Mouse (Mus musculus): ENCODE measurements around the gene Pak4.
"Not testable (repeated sequence)": the region's sequence is repeated elsewhere in the genome, so short reads cannot be mapped to it uniquely, and the experiment has no call there.

Pak4 gene

GRCm38 (mm10) chr7:28561967-28562366 lies 36.0 kb downstream of the Pak4 start:
- DNase-seq (ENCODE audit: low spot score), result no peak

GRCm38 (mm10) chr7:28560856-28561255 lies 37.1 kb downstream of the Pak4 start:
- no peak for DNase-seq (ENCODE audit: low spot score)

- DNase-seq (ENCODE audit: low spot score), result no peak
Observed at GRCm38 (mm10) chr7:28558486-28558885, 39.5 kb downstream of the Pak4 start.

- no peak for DNase-seq (ENCODE audit: low spot score)
Observed at GRCm38 (mm10) chr7:28557708-28558107, 40.3 kb downstream of the Pak4 start.

- no peak for DNase-seq (ENCODE audit: low spot score)
Observed at GRCm38 (mm10) chr7:28557069-28557468, 40.9 kb downstream of the Pak4 start.

GRCm38 (mm10) chr7:28555939-28556535 lies 41.9 kb downstream of the Pak4 start:
- DNase-seq (ENCODE audit: low spot score), result no peak

GRCm38 (mm10) chr7:28553076-28553475 lies 44.9 kb downstream of the Pak4 start:
- DNase-seq (ENCODE audit: low spot score), result no peak

GRCm38 (mm10) chr7:28547628-28548027 lies 50.4 kb downstream of the Pak4 start:
- DNase-seq (ENCODE audit: low spot score), result no peak

- no peak for DNase-seq (ENCODE audit: low spot score)
Observed at GRCm38 (mm10) chr7:28547154-28547553, 50.8 kb downstream of the Pak4 start, which contains the start of gene Nccrp1. Gene Nccrp1, minus strand, starts transcription at chr7:28547254.

- no peak for DNase-seq (ENCODE audit: low spot score)
Observed at GRCm38 (mm10) chr7:28546649-28547048, 51.3 kb downstream of the Pak4 start.

- no peak for DNase-seq (ENCODE audit: low spot score)
Observed at GRCm38 (mm10) chr7:28545891-28546210, 52.1 kb downstream of the Pak4 start.

GRCm38 (mm10) chr7:28545048-28545890 lies 52.7 kb downstream of the Pak4 start:
- no peak for DNase-seq (ENCODE audit: low spot score)

- DNase-seq (ENCODE audit: low spot score), result no peak
Observed at GRCm38 (mm10) chr7:28544051-28544601, 53.9 kb downstream of the Pak4 start.

- no peak for DNase-seq (ENCODE audit: low spot score)
Observed at GRCm38 (mm10) chr7:28540526-28540925, 57.5 kb downstream of the Pak4 start, which contains the start of gene Sycn. Gene Sycn, plus strand, starts transcription at chr7:28540885.

- DNase-seq (ENCODE audit: low spot score), result not testable (repeated sequence)
Observed at GRCm38 (mm10) chr7:28538886-28539285, 59.1 kb downstream of the Pak4 start.

GRCm38 (mm10) chr7:28532005-28532404 lies 66.0 kb downstream of the Pak4 start:
- no peak for DNase-seq (ENCODE audit: low spot score)

- peak; percentile 61 for DNase-seq (ENCODE audit: low spot score)
Observed at GRCm38 (mm10) chr7:28527922-28528719, 69.9 kb downstream of the Pak4 start.

GRCm38 (mm10) chr7:28522536-28522935 lies 75.4 kb downstream of the Pak4 start, which contains the start of gene Ifnl3:
Gene Ifnl3, plus strand, starts transcription at chr7:28522836.
- not testable (repeated sequence) for DNase-seq (ENCODE audit: low spot score)

- no peak for DNase-seq (ENCODE audit: low spot score)
Observed at GRCm38 (mm10) chr7:28511441-28511840, 86.5 kb downstream of the Pak4 start.

GRCm38 (mm10) chr7:28510405-28510974 lies 87.5 kb downstream of the Pak4 start, which contains the start of gene Ifnl2:
Gene Ifnl2, minus strand, starts transcription at chr7:28510455.
- not testable (repeated sequence) for DNase-seq (ENCODE audit: low spot score)

- not testable (repeated sequence) for DNase-seq (ENCODE audit: low spot score)
Observed at GRCm38 (mm10) chr7:28509121-28509520, 88.9 kb downstream of the Pak4 start.
